Mouse (Mus musculus) cerebellum, adult 2 months (tissue): ENCODE measurements around the gene Rnf220.

Source experiments
- CTCF ChIP-seq: fragments of 200-500 bp; IDR thresholded peaks from 2 replicates; pipeline ENCODE4 v1.5.1; 2011; ENCODE audit warnings: low read depth, mild to moderate bottlenecking, control low read depth, low read length, moderate library complexity, borderline replicate concordance; ENCODE audit not compliant: insufficient read depth
- POLR2A ChIP-seq: fragments of 200-500 bp; IDR thresholded peaks from 2 replicates; pipeline ENCODE4 v1.6.1; 2011; ENCODE audit warnings: low read length, control low read depth, borderline replicate concordance; ENCODE audit not compliant: insufficient read depth

DNA sequence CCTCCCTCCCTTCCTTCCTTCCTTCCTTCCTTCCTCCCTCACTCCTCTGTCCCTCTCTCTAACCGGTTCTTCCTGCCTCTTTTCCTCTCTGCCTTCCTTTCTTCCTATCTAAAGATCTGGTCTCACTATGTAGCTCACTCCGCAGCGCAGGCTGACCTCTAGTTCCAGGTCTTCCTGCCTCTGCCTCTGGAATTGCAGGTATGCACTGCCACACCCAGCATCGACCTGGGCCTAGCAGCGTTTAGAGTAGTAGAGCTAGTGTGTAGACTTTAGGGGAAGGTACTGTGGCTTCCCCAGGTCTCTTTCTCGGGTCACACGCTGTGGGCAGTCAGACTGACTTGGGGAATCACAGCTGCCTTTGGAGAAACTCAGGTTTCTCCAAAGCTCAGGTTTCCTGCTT lies 191.4 kb downstream of the Rnf220 start:
- TF ChIP-seq POLR2A = no peak
- no peak for TF ChIP-seq CTCF
